Mouse (Mus musculus): Measurements from ENCODE around the gene Olfr1356. TPM values are rescaled to one million over a fixed set of nuclear protein-coding genes. Genes with fewer than 3 reads are reported as not detected.

Olfr1356 gene
- total RNA-seq (2023), result not detected

GRCm38 (mm10) chr10:78852066-78852465 lies at the start of gene Olfr1356:
Gene Olfr1356, minus strand, starts transcription at chr10:78852166.

GRCm38 (mm10) chr10:78875240-78875639 lies 23.3 kb upstream of the Olfr1356 start, which contains the start of gene Olfr1355:
Gene Olfr1355, plus strand, starts transcription at chr10:78875540.

Other genes starting within 250 kb of the Olfr1356 start
- not detected for gene Olfr1357, start 234.1 kb downstream of the Olfr1356 start, total RNA-seq (2023)
- not detected for gene Casp14, start 133.9 kb downstream of the Olfr1356 start, total RNA-seq (2023)
- gene Ccdc105, start 99.1 kb downstream of the Olfr1356 start, total RNA-seq (2023), result not detected
- not detected for gene Slc1a6, start 71.7 kb downstream of the Olfr1356 start, total RNA-seq (2023)
- not detected for gene Olfr1355, start 23.4 kb upstream of the Olfr1356 start, total RNA-seq (2023)
- gene Olfr1354, start 61.0 kb upstream of the Olfr1356 start, total RNA-seq (2023), result not detected
- not detected for gene Olfr8, start 98.5 kb upstream of the Olfr1356 start, total RNA-seq (2023)
- not detected for gene Olfr1353, start 111.1 kb upstream of the Olfr1356 start, total RNA-seq (2023)
- gene Olfr1352, start 128.9 kb upstream of the Olfr1356 start, total RNA-seq (2023), result not detected
- not detected for gene Olfr1351, start 160.3 kb upstream of the Olfr1356 start, total RNA-seq (2023)
- not detected for gene Olfr57, start 176.6 kb upstream of the Olfr1356 start, total RNA-seq (2023)
- 1 to 10 TPM; 3.3 to 4.5 TPM for gene 2610008E11Rik, start 245.4 kb upstream of the Olfr1356 start, total RNA-seq (2023)